Mouse (Mus musculus) right cerebral cortex, adult 2 months (tissue): ENCODE measurements around the gene Six6.
A peak's percentile ranks its signal among the peaks of the same experiment; 100 is the strongest.

Source experiments
- DNase-seq, 2 experiments: peaks; one replicate each; pipeline ENCODE4 v3.0.0; 2021 to 2022; ENCODE audit warnings: low spot score in 2 of 2

Six6 gene

DNA sequence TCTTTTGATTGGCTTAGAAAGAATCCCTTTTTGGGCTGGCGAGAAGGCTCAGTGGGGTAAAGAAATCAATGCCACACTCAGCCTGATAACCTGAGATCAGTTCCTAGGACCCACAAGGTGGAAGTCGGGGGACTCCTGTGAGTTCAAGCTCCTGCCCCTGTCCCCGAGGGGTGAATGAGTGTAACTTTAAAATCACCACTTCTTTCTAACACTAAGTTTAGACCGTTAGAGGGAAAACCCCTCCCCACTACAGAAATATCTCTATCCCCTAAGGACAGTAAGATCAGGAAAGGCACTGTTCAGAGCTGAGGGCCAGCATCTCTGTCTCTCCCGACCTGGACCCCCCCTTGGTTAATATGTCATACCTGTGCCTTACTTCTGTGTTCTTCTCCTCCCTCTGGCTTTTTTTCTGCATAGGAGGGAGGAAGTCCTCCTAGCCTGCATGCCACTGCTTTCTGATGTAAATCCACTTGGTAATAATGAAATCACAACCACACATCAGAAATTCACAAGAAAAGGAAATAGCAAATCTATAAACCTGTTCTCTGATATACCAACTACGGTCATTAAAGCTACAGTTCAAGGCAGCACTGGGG is 18.2 kb downstream of the Six6 start:
- no peak for DNase-seq

DNA sequence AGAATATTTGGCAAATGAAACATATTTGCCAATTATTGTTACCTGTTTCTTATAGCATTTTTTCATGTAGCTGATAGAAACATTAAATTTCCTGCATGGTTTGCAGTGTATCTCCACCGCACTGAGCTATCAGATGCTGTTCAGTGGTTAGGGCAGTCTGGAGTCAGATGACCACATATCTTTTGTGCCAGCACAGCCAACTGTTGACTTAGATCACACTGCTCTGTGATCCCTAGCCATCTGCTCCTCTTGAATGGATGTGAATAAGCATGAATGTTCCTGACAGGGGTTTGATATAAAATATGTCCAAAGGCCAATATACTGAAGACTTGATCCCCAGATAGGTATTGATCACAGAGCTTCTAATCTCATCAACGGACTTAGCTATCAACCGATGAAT is 18.8 kb downstream of the Six6 start:
- no peak for DNase-seq

DNA sequence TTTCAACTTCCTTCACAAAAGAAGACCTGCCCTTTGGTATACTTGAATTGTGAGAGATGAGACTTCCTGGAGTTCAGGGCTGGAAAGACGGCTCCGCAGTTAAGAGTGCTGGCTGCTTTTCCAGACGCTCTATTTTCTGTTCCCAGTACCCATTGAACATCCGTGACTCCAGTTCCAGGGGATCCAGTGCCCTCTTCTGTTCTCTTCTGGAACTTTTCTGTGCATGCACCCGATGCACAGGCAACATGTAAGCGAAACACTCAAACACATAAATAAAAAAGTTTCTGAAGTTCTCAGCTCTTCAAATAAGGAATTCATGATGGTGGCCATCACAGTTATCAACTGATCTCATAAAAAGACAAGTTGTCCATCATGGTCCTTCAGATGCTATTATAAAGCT is 23.1 kb downstream of the Six6 start:
- DNase-seq, result no peak

DNA sequence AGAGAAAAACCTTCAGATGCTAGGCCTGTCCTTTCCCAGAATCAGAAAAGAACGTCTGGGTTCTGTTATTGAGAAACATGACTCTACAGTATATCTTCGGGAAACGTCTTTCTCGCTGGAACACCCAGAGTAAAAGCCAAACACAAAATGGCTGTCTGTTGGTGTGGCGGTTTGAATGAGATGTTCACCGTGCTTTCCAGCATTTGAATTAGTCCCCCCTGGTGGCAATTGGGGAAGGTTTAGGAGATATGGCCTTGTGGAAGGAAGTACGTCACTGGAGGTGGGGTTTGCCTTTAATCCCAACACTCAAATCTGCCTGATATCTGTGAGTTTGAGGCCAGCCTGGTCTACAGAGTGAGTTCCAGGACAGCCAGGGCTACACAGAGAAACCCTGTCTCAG is 27.8 kb downstream of the Six6 start:
- no peak for DNase-seq

DNA sequence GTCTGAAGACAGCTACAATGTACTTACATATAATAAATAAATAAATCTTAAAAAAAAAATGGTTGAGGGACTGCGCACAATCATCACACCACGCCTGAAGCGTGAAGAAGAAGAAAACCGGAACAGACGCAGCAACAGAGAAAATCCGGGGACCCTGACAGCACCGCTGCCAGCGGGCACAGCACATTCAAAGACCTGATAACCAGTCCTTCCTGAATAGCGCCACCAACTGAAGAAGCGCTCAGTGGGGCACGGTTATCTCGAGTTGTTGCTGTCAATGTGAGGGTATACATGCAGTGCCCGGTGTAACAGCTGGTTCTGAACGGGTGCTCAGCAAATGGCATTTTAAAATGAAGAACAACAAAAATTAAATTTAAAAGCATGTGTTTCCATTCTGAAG is 30.9 kb downstream of the Six6 start:
- no peak for DNase-seq

DNA sequence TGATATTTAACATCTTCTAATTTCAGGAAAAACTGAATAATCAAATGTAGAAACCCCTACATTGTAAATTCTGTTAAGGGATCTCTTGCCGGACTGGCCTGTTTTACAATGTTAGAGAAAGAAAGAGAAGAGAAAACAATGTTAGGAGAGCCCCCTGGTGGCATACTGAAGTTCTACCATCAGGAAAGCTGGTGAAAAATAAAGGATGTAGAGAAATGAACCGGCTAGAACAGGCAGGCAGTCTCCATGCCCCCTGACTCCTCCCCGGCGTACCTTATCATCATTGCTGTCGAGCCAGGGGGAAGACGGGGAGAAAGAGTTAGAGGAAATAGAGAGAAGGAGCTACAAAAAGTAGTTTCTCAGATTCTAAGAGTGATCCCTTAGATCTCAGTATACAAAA is 33.5 kb downstream of the Six6 start:
- DNase-seq, result peak; percentile 66 to 73

DNA sequence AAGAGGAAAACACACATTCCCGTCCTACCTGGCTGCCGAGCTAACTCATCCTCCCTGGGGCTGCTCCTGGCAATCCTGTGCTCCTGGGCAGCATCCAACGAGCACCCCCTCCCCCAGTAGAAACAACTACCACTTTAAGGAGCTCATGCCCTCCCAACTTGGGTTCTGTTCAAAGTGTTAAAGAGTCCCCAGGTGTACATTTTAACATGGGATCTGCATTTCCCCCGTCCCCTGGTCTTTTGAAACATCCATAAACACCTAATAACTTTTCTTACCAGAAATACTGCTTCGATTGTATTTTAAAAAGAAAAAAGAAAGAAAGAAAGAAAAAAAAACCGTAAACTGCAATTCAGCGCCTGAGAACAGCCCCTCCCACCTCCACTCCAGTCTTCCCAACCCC is 36.5 kb downstream of the Six6 start:
- no peak for DNase-seq

DNA sequence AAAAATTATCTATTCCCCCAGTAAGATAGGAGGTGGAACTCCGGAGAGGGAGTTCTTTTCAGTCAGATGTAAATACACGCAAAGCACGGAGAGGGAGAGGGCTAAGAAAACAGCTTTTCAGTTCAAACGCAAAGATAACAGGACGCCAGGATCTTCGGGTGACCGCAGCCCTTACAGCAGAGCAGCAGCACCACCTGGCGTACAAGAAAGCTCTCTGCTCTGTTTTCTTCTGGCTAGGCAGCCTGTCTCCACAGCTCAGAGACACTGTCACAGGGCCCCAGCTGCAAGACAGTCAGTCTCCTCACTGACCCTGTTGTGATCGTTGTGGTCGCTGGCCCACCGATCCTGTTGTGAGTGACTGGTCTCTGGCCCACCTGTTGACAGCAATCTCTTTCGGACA is 37.0 kb downstream of the Six6 start:
- peak; percentile 78 to 79 for DNase-seq

DNA sequence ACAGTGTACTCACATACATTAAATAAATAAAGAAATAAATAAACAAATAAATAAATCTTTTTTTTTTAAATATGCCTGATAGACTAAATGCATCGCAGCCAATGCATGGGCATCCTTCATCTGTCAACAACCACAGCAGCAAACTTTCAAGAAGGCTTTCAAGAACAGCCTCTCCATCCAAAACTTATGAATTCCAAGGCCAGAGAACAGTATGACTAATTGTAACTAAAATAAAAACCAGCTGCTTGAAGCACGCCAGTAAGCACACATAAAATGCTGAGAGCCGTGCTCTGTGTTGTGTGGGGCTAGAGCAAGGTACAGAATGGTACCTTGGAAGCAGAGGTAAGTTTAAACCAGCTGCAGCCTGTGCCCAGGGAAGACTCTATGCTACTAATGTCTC is 38.2 kb downstream of the Six6 start:
- DNase-seq, result no peak

DNA sequence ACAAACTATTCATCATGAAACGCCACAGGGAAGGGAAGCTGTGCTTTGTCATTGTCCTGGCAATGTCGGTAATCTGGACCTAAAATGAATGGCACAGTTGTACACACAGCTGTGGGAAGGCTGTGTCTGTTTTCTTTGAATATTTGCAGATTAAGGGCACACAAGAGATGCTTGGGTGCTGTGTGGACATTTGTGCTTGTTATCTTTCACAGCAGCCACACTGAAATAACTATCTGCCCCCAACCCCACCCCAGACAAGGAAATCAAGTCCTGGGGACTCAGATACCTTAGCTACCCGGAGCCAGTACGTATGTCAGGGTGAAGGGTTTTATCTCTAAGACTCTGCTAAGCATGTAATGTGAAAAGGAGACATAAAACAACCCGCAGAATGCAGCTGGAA is 39.5 kb downstream of the Six6 start:
- no peak for DNase-seq

DNA sequence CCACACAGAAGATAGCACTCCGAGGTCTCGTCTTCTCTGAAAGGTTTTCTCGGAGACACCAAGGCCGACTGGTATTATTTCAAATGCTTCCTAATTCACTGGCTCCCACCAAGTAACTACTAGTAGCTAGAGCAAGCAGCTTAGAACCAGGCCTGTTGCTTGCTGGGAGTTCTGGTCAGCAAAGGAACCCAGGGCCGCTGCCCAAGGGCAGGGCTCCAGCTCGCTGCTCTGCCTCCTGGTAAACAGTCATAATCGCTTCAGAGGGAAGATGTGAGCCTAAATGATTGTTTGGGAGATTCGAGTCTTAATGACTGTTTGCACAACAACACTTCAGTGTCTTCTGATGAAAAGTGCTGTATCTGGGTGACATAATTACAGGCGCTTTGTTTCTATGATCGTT is 42.9 kb downstream of the Six6 start:
- DNase-seq, result no peak

DNA sequence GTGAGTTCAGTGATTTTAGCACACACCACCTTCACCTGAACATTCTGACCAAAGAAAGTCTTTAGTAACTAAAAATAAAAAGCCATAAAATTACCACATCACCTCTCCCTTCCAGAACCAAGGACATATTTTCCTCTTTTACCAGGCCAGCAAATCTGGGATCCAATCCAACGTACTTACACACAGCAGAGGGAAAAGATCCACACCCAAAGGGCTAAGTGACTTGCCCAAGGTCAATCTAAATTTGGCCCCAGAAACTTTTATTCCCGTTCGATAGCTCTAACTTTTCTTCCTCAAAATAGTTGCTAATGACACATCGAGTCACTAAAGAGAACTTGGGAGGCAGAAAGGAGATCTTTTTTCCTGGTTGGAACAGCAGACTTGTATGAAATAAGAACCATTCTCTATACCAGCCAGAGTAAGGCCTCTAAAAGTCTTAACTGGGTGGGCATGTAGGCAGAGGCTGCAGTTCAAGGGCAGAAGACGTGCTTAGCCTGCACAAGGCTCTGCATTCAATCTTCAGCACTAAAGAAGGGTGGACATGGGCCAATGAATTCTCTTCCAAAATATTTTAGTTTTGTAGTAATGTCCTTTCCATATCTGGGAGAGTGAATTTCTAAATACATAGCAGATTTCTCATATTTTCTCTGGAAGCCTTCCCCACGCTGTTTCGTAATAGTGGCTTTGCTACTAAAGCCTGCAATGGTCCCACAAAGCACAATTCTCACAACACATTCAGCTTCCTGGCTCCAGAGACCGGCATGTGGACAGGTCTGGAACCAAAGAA is 43.6 kb downstream of the Six6 start:
- no peak for DNase-seq
